Comparison of ENCODE assay signal across 9 mouse cellular contexts in genomic region chr12:79975466-79976239, GRCm38 (mm10).
DNase-seq lines count a peak whose midpoint lies in the region; ATAC-seq and TF ChIP-seq lines count a peak whose summit lies in the region.
"Had no signal": no experiment of that assay in that cellular context is flagged by ENCODE, and none has a peak within 500 bp of the region (broad histone marks: within the 10 kb centered on the region; RNA-seq: fewer than 3 reads in every experiment).

No protein-coding gene starts in this region.

- 32% methylated on average over 9 of the region's 9 CpGs for WGBS in intestine, embryonic 14.5 days
- 57% methylated on average over 9 of the region's 9 CpGs for WGBS in intestine, postnatal 0 days
- WGBS in limb, embryonic 13.5 days, result 45% methylated on average over 9 of the region's 9 CpGs

- no peaks in the 10 kb centered on the region for H3K9me3 ChIP-seq in intestine, embryonic 14.5 days (ENCODE audit: control insufficient read depth, low read length)
- H3K9me3 ChIP-seq in intestine, postnatal 0 days (ENCODE audit: control insufficient read depth), result no peaks in the 10 kb centered on the region
- H3K9me3 ChIP-seq in ES-Bruce4 (replicated peaks; ENCODE audit: control insufficient read depth, insufficient read depth, low read length, poor library complexity, severe bottlenecking), result no peaks in the 10 kb centered on the region
- peaks cover 2% of the 10 kb centered on the region for H3K9me3 ChIP-seq in limb, embryonic 13.5 days

- H3K4me1 ChIP-seq in intestine, embryonic 14.5 days (replicated peaks; ENCODE audit: control insufficient read depth, insufficient read depth, low read length), result peaks cover 41% of the 10 kb centered on the region
- no peaks in the 10 kb centered on the region for H3K4me1 ChIP-seq in intestine, postnatal 0 days (replicated peaks; ENCODE audit: control insufficient read depth, insufficient read depth, low read length)
- peaks cover 11% of the 10 kb centered on the region for H3K4me1 ChIP-seq in ES-Bruce4 (ENCODE audit: control insufficient read depth, insufficient read depth, low read length)
- peaks cover 39% of the 10 kb centered on the region for H3K4me1 ChIP-seq in limb, embryonic 13.5 days

- no peak for DNase-seq in intestine, embryonic 14.5 days (ENCODE audit: low spot score)
- DNase-seq in ZHBTc4 (ENCODE audit: low read depth, low spot score), result peak; percentile 70
- no peak for DNase-seq in layer of hippocampus, adult 8-10 months (ENCODE audit: low spot score in 2 of 2)
- no peak for DNase-seq in adrenal gland, postnatal 36 days
- no peak for DNase-seq in left cerebral cortex, postnatal 14 days (ENCODE audit: low spot score in 2 of 2)
- DNase-seq: kidney, adult 11 months had no signal

- no peak overlapping the region for H3K4me2 ChIP-seq in intestine, embryonic 14.5 days (ENCODE audit: low read length)
- H3K4me2 ChIP-seq in intestine, postnatal 0 days (replicated peaks; ENCODE audit: low read depth), result no peak overlapping the region
- H3K4me2 ChIP-seq in limb, embryonic 13.5 days (replicated peaks), result no peak overlapping the region

- peak overlapping the region; percentile 81 for H3K27ac ChIP-seq in intestine, embryonic 14.5 days (ENCODE audit: low read depth)
- no peak overlapping the region for H3K27ac ChIP-seq in intestine, postnatal 0 days (ENCODE audit: low read depth, low read length)
- H3K27ac ChIP-seq in ES-Bruce4 (ENCODE audit: insufficient read depth, low read length), result peak overlapping the region; percentile 46; the same call in 1 of the 2 replicates
- peak overlapping the region; percentile 59 for H3K27ac ChIP-seq in limb, embryonic 13.5 days

- no peaks in the 10 kb centered on the region for H3K36me3 ChIP-seq in intestine, embryonic 14.5 days (ENCODE audit: control insufficient read depth, insufficient read depth, low read length)
- no peaks in the 10 kb centered on the region for H3K36me3 ChIP-seq in intestine, postnatal 0 days (ENCODE audit: control insufficient read depth, insufficient read depth)
- H3K36me3 ChIP-seq in ES-Bruce4 (ENCODE audit: control insufficient read depth, insufficient read depth, low read length, poor library complexity, severe bottlenecking), result no peaks in the 10 kb centered on the region
- no peaks in the 10 kb centered on the region for H3K36me3 ChIP-seq in limb, embryonic 13.5 days

- TF ChIP-seq CTCF in intestine, postnatal 0 days (IDR thresholded peaks at IDR 0.05; ENCODE audit: low read depth), result no peak
- TF ChIP-seq CTCF in ES-Bruce4 (IDR thresholded peaks at IDR 0.05; ENCODE audit: low read depth, low read length), result no peak

- H3K4me3 ChIP-seq in intestine, embryonic 14.5 days (ENCODE audit: low read depth, low read length), result no peak overlapping the region
- H3K4me3 ChIP-seq in intestine, postnatal 0 days (ENCODE audit: low read depth, low read length), result no peak overlapping the region
- H3K4me3 ChIP-seq in ES-Bruce4 (ENCODE audit: low read depth, low read length), result no peak overlapping the region
- no peak overlapping the region for H3K4me3 ChIP-seq in limb, embryonic 13.5 days

- no peaks in the 10 kb centered on the region for H3K27me3 ChIP-seq in intestine, embryonic 14.5 days (replicated peaks; ENCODE audit: control insufficient read depth, insufficient read depth, low read length)
- H3K27me3 ChIP-seq in intestine, postnatal 0 days (replicated peaks; ENCODE audit: control insufficient read depth, insufficient read depth, low read length), result no peaks in the 10 kb centered on the region
- no peaks in the 10 kb centered on the region for H3K27me3 ChIP-seq in ES-Bruce4 (ENCODE audit: control insufficient read depth, insufficient read depth, low read length, poor library complexity, severe bottlenecking)
- no peaks in the 10 kb centered on the region for H3K27me3 ChIP-seq in limb, embryonic 13.5 days

- 0 out of 2 replicates have a peak, but pooled peaks have one; percentile 64 for TF ChIP-seq EP300 in ES-Bruce4 (IDR thresholded peaks at IDR 0.05; ENCODE audit: insufficient read depth, low read depth, low read length)

- TF ChIP-seq POLR2A in ES-Bruce4 (IDR thresholded peaks at IDR 0.05; ENCODE audit: insufficient read depth, low read length), result no peak

- H3K9ac ChIP-seq in intestine, embryonic 14.5 days (ENCODE audit: low read length), result no peak overlapping the region
- H3K9ac ChIP-seq in intestine, postnatal 0 days (ENCODE audit: low read depth, low read length), result no peak overlapping the region
- no peak overlapping the region for H3K9ac ChIP-seq in ES-Bruce4 (ENCODE audit: low read depth, poor library complexity, severe bottlenecking)
- H3K9ac ChIP-seq in limb, embryonic 13.5 days, result no peak overlapping the region

- no peak for ATAC-seq in intestine, embryonic 14.5 days (replicated peaks; ENCODE audit: low FRiP score, low TSS enrichment, low read depth)
- ATAC-seq in intestine, postnatal 0 days, result no peak
- ATAC-seq in limb, embryonic 13.5 days (ENCODE audit: low FRiP score, low read depth), result no peak

- intact Hi-C loops in left cerebral cortex, postnatal 14 days (cut with DNase I), result no loop called here
